Mouse (Mus musculus): ENCODE data around the gene Gm20708. TPM values are rescaled to one million over a fixed set of nuclear protein-coding genes. Genes with fewer than 3 reads are reported as not detected.

Gene Gm20708
- polyA plus RNA-seq, 1 experiment from 2014 or later = 0.78 TPM

DNA sequence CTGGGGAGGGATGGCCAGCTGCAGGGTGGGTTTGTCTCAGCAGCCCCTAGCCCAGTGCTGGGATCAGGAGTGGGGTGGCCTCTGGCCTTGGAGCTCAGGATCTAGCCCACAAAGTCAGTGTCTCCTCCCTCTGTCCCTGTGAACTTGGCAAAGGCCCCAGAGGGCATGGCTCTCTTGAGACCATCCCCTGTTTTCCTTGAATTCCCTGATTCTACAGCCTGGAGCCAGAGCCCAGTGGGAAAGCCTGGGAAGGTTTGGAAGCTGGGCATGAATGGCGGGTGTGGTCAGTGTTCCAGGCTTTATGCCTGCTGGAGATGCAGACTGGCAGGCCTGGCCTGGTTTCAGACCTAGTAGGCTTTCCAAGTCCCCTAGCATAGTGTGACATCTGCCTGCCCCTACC, 72.7 kb downstream of the Gm20708 start:
- ChIA-PET CTCF (interaction anchor here (1.1 kb wide), 1 partner anchor 30 kb away, joined by 3 read pairs; no protein-coding TSS in a partner anchor), POLR2A (interaction anchor here (0.7 kb wide), 1 partner anchor 160 kb away, joined by 3 read pairs; no protein-coding TSS in a partner anchor)
- no peak for DNase-seq (ENCODE audit: low read depth, low spot score)
- TF ChIP-seq CTCF (IDR thresholded peaks at IDR 0.05) = no peak
- H3K27me3 ChIP-seq = no peaks in the 10 kb centered on the region
- in situ Hi-C loops (cut with MboI; ENCODE audit: low pct_unique_long_range_greater_than_20kb) = no loop called here
- ATAC-seq = no peak

- ATAC-seq = no peak
- CTCF ChIA-PET = no interaction called here
- no peaks in the 10 kb centered on the region for H3K27me3 ChIP-seq
- DNase-seq (ENCODE audit: low read depth, low spot score) = no peak
- in situ Hi-C loops (cut with MboI; ENCODE audit: low pct_unique_long_range_greater_than_20kb) = loop anchor here (5.0 kb wide), 1 partner anchor 81 kb away; no protein-coding TSS in a partner anchor
- POLR2A ChIA-PET = no interaction called here
- TF ChIP-seq CTCF (IDR thresholded peaks at IDR 0.05) = no peak
Observed at GRCm38 (mm10) chr11:117886000-117886399, 76.5 kb downstream of the Gm20708 start.

- ATAC-seq (no peak), DNase-seq (ENCODE audit: low read depth, low spot score) (no peak)
- no peaks in the 10 kb centered on the region for H3K27me3 ChIP-seq
- no peak for TF ChIP-seq CTCF (IDR thresholded peaks at IDR 0.05)
- POLR2A ChIA-PET = interaction anchor here (0.7 kb wide), 1 partner anchor 76 kb away, joined by 3 read pairs; no protein-coding TSS in a partner anchor
- CTCF ChIA-PET = no interaction called here
- in situ Hi-C loops (cut with MboI; ENCODE audit: low pct_unique_long_range_greater_than_20kb) = loop anchor here (5.0 kb wide), 1 partner anchor 79 kb away; no protein-coding TSS in a partner anchor
Observed at GRCm38 (mm10) chr11:117888168-117888852, 78.8 kb downstream of the Gm20708 start.

DNA sequence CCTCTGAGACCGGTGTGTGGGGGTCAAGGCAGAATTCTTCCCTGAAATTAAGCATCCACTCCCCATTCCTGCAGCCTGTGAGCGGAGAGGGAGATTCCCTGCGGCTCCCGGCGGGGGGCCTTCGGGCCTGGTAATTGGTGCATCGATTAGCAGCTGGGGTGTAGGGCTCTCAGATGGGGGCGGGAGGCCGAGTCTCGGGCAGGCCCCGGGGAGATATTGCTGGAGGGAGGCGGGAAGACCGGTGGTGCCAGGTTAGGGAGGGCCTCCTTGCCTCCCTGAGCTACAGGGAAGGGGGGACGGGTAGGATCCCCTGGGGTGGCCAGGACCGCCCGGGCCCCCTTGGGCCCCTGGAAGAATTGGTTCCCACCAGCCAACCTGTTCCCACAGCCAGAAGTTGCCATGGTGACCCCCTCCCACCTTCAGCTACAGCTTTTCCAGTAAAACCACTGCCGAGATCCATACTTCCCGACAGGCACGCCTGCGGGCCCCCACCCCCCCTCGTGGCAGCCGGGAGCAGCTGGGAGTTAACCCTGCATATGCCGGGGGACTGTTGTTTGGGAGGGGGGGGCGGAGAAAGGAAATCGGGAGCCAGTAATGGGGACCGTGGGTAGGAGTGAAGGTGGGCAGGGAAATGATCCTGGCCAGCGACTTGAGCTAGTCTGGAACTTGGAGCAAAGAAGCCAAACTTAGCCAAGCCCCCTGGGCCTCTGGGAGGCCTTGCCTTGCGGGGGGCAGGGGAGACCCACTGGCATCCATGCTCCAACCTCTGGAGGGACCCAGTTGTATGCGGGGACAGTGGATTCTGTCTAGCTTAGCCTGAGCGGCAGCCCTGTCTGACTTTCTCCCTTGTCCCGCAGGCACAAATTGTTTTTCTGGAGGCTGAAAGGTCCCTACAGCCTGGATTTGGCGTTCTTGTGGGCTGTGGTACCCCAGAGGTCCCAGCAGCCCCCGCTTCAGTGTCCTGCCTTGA, 79.7 kb downstream of the Gm20708 start:
- in situ Hi-C loops (cut with MboI; ENCODE audit: low pct_unique_long_range_greater_than_20kb) = loop anchor here (5.0 kb wide), 1 partner anchor 78 kb away; no protein-coding TSS in a partner anchor

More for the DNA sequence above, 79.7 kb downstream of the Gm20708 start:
- no peaks in the 10 kb centered on the region for H3K27me3 ChIP-seq
- ATAC-seq = no peak
- POLR2A ChIA-PET = interaction anchor here (0.7 kb wide), 1 partner anchor 75 kb away, joined by 3 read pairs; no protein-coding TSS in a partner anchor
- no peak for TF ChIP-seq CTCF (IDR thresholded peaks at IDR 0.05)
- DNase-seq (ENCODE audit: low read depth, low spot score) = no peak
- CTCF ChIA-PET = interaction anchor here (1.0 to 1.1 kb wide), 2 partner anchors 12 to 18 kb away, joined by 3 read pairs; no protein-coding TSS in a partner anchor

Other genes starting within 250 kb of the Gm20708 start
- gene Tnrc6c, start 155.4 kb upstream of the Gm20708 start, polyA plus RNA-seq (2021) = 21.1 TPM
- gene Tmc8, start 27.6 kb upstream of the Gm20708 start, polyA plus RNA-seq (2021) = 0.49 TPM
- 3.6 TPM for gene Tmc6, start 27.5 kb upstream of the Gm20708 start, polyA plus RNA-seq (2021)
- not detected for gene 6030468B19Rik, start 12.0 kb upstream of the Gm20708 start, polyA plus RNA-seq (2021)
- 149 TPM for gene Syngr2, start within 50 bp of the Gm20708 start, polyA plus RNA-seq (2021)
- 9.1 TPM for gene Afmid, start 16.3 kb downstream of the Gm20708 start, polyA plus RNA-seq (2021)
- 79.7 TPM for gene Tk1, start 16.4 kb downstream of the Gm20708 start, polyA plus RNA-seq (2021)
- gene Birc5, start 39.6 kb downstream of the Gm20708 start, polyA plus RNA-seq (2021) = 79.5 TPM
- 0.06 TPM for gene Tmem235, start 51.1 kb downstream of the Gm20708 start, polyA plus RNA-seq (2021)
- 10.6 TPM for gene Tha1, start 63.8 kb downstream of the Gm20708 start, polyA plus RNA-seq (2021)
- gene Socs3, start 160.4 kb downstream of the Gm20708 start, polyA plus RNA-seq (2021) = 171 TPM
- gene Pgs1, start 176.6 kb downstream of the Gm20708 start, polyA plus RNA-seq (2021) = 120 TPM